Mouse (Mus musculus): Measurements from ENCODE around the gene Wfdc5. TPM values are rescaled to one million over a fixed set of nuclear protein-coding genes. Genes with fewer than 3 reads are reported as not detected.

The Wfdc5 gene
- polyA plus RNA-seq, 1 experiment from 2014 or later = not detected

DNA sequence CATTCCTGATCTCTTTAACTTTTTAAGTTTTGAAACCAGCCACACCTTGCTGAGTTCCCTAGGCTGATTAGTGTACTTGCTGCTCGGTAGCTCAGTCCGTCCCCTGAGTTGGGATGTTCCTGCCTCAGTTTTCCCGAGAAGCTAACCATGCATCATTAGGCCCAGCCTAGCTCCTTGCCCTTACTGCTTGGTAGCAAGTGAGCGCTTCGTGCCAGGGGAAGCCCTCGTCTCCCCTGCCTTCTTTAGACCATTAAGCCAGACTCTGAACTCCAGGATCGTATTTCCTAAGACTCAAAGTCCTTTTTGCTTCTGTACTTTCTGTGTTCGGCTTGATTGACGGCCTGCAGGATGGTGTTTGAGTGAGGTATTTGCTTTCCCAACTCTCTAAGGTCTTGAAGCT is 798 bp upstream of the Wfdc5 start:
- Histone ChIP-seq H3K4me2 (ENCODE audit: low read depth, low read length) (no peak overlapping the region), H3K9me3 (replicated peaks; ENCODE audit: control insufficient read depth, low read length) (no peaks in the 10 kb centered on the region), H3K27me3 (ENCODE audit: control insufficient read depth, insufficient read depth, low read length) (no peaks in the 10 kb centered on the region), H3K4me1 (ENCODE audit: control insufficient read depth, insufficient read depth, low read length) (no peaks in the 10 kb centered on the region), H3K9ac (replicated peaks; ENCODE audit: low read length) (no peak overlapping the region), H3K36me3 (replicated peaks; ENCODE audit: control insufficient read depth, insufficient read depth, low read depth, low read length) (no peaks in the 10 kb centered on the region), H3K4me3 (ENCODE audit: low read depth, low read length) (no peak overlapping the region), H3K27ac (replicated peaks; ENCODE audit: low read depth, low read length) (no peak overlapping the region)
- DNase-seq (ENCODE audit: low spot score) = no peak
- WGBS = 60% methylated on average over 9 of the region's 9 CpGs
- no peak for ATAC-seq (replicated peaks; ENCODE audit: insufficient number of reproducible peaks, low FRiP score, low TSS enrichment, low read depth)

- H3K4me3 ChIP-seq (ENCODE audit: low read depth, low read length) = no peak overlapping the region
- no peak for DNase-seq (ENCODE audit: low spot score)
- no peak overlapping the region for H3K4me2 ChIP-seq (ENCODE audit: low read depth, low read length)
- H3K27ac ChIP-seq (replicated peaks; ENCODE audit: low read depth, low read length) = no peak overlapping the region
- no peaks in the 10 kb centered on the region for H3K9me3 ChIP-seq (replicated peaks; ENCODE audit: control insufficient read depth, low read length)
- 87% methylated on average over 4 of the region's 4 CpGs for WGBS
- no peaks in the 10 kb centered on the region for H3K27me3 ChIP-seq (ENCODE audit: control insufficient read depth, insufficient read depth, low read length)
- ATAC-seq (replicated peaks; ENCODE audit: insufficient number of reproducible peaks, low FRiP score, low TSS enrichment, low read depth) = no peak
- no peaks in the 10 kb centered on the region for H3K36me3 ChIP-seq (replicated peaks; ENCODE audit: control insufficient read depth, insufficient read depth, low read depth, low read length)
- no peaks in the 10 kb centered on the region for H3K4me1 ChIP-seq (ENCODE audit: control insufficient read depth, insufficient read depth, low read length)
- no peak overlapping the region for H3K9ac ChIP-seq (replicated peaks; ENCODE audit: low read length)
Measured at GRCm38 (mm10) chr2:164180770-164181169, 1.8 kb downstream of the Wfdc5 start.

- Histone ChIP-seq H3K4me3 (ENCODE audit: low read depth, low read length) (no peak overlapping the region), H3K27me3 (ENCODE audit: control insufficient read depth, insufficient read depth, low read length) (no peaks in the 10 kb centered on the region), H3K9me3 (replicated peaks; ENCODE audit: control insufficient read depth, low read length) (no peaks in the 10 kb centered on the region), H3K4me1 (ENCODE audit: control insufficient read depth, insufficient read depth, low read length) (no peaks in the 10 kb centered on the region), H3K36me3 (replicated peaks; ENCODE audit: control insufficient read depth, insufficient read depth, low read depth, low read length) (no peaks in the 10 kb centered on the region), H3K27ac (replicated peaks; ENCODE audit: low read depth, low read length) (no peak overlapping the region), H3K9ac (replicated peaks; ENCODE audit: low read length) (no peak overlapping the region), H3K4me2 (ENCODE audit: low read depth, low read length) (no peak overlapping the region)
- ATAC-seq (replicated peaks; ENCODE audit: insufficient number of reproducible peaks, low FRiP score, low TSS enrichment, low read depth) (no peak), DNase-seq (ENCODE audit: low spot score) (peak; percentile 17)
- WGBS = 29% methylated on average over 3 of the region's 3 CpGs
Measured at GRCm38 (mm10) chr2:164180124-164180523, 2.4 kb downstream of the Wfdc5 start.

DNA sequence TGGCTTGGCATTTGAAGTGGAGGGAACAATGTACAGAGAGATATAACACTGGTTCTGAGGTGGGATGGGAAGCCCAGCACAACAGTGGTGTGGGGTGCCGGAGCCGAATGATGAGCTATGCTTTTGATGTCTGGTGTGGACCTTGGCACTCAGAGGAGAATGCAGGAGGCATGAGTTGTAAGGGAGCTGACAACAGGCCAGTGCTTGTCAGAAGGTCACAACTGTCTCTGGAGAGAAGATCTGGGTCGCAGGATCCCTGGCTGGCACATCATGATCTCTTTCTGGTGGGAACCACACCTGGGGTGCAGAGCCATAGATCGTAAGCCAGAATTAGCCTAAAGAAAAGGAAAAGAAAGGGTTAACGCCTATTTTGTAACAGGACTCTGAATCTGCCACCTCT is 4.7 kb downstream of the Wfdc5 start:
- H3K27ac ChIP-seq (replicated peaks; ENCODE audit: low read depth, low read length) = no peak overlapping the region
- no peak overlapping the region for H3K4me3 ChIP-seq (ENCODE audit: low read depth, low read length)
- no peaks in the 10 kb centered on the region for H3K4me1 ChIP-seq (ENCODE audit: control insufficient read depth, insufficient read depth, low read length)
- no peaks in the 10 kb centered on the region for H3K9me3 ChIP-seq (replicated peaks; ENCODE audit: control insufficient read depth, low read length)
- H3K36me3 ChIP-seq (replicated peaks; ENCODE audit: control insufficient read depth, insufficient read depth, low read depth, low read length) = no peaks in the 10 kb centered on the region
- WGBS = 75% methylated on average over 5 of the region's 5 CpGs
- DNase-seq (ENCODE audit: low spot score) = no peak
- no peaks in the 10 kb centered on the region for H3K27me3 ChIP-seq (ENCODE audit: control insufficient read depth, insufficient read depth, low read length)
- ATAC-seq (replicated peaks; ENCODE audit: insufficient number of reproducible peaks, low FRiP score, low TSS enrichment, low read depth) = no peak
- H3K9ac ChIP-seq (replicated peaks; ENCODE audit: low read length) = no peak overlapping the region
- H3K4me2 ChIP-seq (ENCODE audit: low read depth, low read length) = no peak overlapping the region

- Histone ChIP-seq H3K9ac (replicated peaks; ENCODE audit: low read length) (no peak overlapping the region), H3K36me3 (replicated peaks; ENCODE audit: control insufficient read depth, insufficient read depth, low read depth, low read length) (no peaks in the 10 kb centered on the region), H3K27me3 (ENCODE audit: control insufficient read depth, insufficient read depth, low read length) (peaks cover 12% of the 10 kb centered on the region), H3K4me2 (ENCODE audit: low read depth, low read length) (no peak overlapping the region), H3K4me3 (ENCODE audit: low read depth, low read length) (no peak overlapping the region), H3K4me1 (ENCODE audit: control insufficient read depth, insufficient read depth, low read length) (peaks cover 5% of the 10 kb centered on the region), H3K27ac (replicated peaks; ENCODE audit: low read depth, low read length) (no peak overlapping the region), H3K9me3 (replicated peaks; ENCODE audit: control insufficient read depth, low read length) (no peaks in the 10 kb centered on the region)
- DNase-seq (ENCODE audit: low spot score) (no peak), ATAC-seq (replicated peaks; ENCODE audit: insufficient number of reproducible peaks, low FRiP score, low TSS enrichment, low read depth) (no peak)
- WGBS = 90% methylated on average over 3 of the region's 3 CpGs
Measured at GRCm38 (mm10) chr2:164175850-164176249, 6.7 kb downstream of the Wfdc5 start.

DNA sequence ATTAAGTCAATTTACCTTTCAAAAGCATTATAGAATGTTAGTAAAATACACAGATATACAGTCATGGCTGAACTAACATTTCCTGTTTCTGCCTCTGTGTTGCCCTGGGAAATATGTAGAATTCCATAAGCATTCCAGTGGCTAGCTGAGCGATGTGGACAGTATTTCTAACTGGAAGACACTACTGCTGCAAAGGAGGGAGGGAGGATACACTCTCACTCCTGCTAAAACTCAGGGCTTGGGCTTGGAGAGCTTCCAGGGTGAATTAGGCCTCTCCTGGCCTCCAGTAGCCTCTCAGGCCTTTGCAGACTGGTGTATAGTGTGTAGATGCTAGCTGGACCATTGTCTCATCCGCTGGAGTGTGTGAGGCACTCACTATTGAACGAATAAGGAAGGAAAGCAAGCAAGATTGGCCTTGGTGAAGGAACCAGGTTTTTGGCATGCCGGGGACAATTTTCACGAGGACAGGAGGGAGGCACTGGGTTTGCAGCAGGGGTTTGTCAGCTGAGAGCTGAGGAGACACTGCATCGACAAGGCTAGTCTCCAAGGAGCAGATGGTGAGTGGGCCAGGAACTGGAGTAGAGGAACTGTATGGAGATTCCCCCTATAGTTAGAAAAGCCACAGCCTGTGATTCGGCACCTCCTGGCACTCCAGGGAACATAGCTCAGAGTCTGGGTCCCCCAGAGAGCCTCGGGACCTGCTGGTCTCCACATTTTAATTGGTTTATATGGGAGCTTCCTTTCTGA is 7.7 kb downstream of the Wfdc5 start:
- no peak overlapping the region for H3K4me2 ChIP-seq (ENCODE audit: low read depth, low read length)
- no peaks in the 10 kb centered on the region for H3K9me3 ChIP-seq (replicated peaks; ENCODE audit: control insufficient read depth, low read length)
- peaks cover 22% of the 10 kb centered on the region for H3K27me3 ChIP-seq (ENCODE audit: control insufficient read depth, insufficient read depth, low read length)
- H3K9ac ChIP-seq (replicated peaks; ENCODE audit: low read length) = no peak overlapping the region
- WGBS = 75% methylated on average over 8 of the region's 8 CpGs
- no peak overlapping the region for H3K4me3 ChIP-seq (ENCODE audit: low read depth, low read length)
- DNase-seq (ENCODE audit: low spot score) (no peak), ATAC-seq (replicated peaks; ENCODE audit: insufficient number of reproducible peaks, low FRiP score, low TSS enrichment, low read depth) (no peak)
- H3K36me3 ChIP-seq (replicated peaks; ENCODE audit: control insufficient read depth, insufficient read depth, low read depth, low read length) = no peaks in the 10 kb centered on the region
- H3K4me1 ChIP-seq (ENCODE audit: control insufficient read depth, insufficient read depth, low read length) = peaks cover 6% of the 10 kb centered on the region
- H3K27ac ChIP-seq (replicated peaks; ENCODE audit: low read depth, low read length) = no peak overlapping the region

DNA sequence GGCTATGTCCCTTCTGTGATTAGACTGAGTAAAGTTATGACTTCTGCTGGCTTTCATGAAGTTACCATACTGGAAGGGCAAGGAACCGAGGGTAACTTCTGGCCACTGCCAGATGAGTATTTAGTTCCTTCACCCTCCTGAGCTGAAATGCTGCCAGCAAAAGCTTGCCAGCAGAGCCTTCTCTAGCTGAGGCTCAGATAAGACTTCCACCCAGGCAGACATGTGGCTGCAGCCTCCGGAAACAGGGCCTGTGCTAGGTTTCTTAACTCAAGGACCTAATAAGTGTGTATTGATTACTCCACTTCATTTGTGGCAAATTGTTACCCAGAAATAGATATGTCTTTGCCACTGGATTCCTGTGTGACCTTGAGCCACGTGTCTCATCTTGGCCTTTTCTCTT is 9.1 kb downstream of the Wfdc5 start:
- no peak overlapping the region for H3K9ac ChIP-seq (replicated peaks; ENCODE audit: low read length)
- WGBS = 75% methylated on average over 3 of the region's 3 CpGs
- no peak for DNase-seq (ENCODE audit: low spot score)
- no peak overlapping the region for H3K4me2 ChIP-seq (ENCODE audit: low read depth, low read length)
- H3K4me1 ChIP-seq (ENCODE audit: control insufficient read depth, insufficient read depth, low read length) = peaks cover 6% of the 10 kb centered on the region
- no peaks in the 10 kb centered on the region for H3K36me3 ChIP-seq (replicated peaks; ENCODE audit: control insufficient read depth, insufficient read depth, low read depth, low read length)
- no peak overlapping the region for H3K4me3 ChIP-seq (ENCODE audit: low read depth, low read length)
- no peaks in the 10 kb centered on the region for H3K9me3 ChIP-seq (replicated peaks; ENCODE audit: control insufficient read depth, low read length)
- peaks cover 35% of the 10 kb centered on the region for H3K27me3 ChIP-seq (ENCODE audit: control insufficient read depth, insufficient read depth, low read length)
- no peak overlapping the region for H3K27ac ChIP-seq (replicated peaks; ENCODE audit: low read depth, low read length)
- ATAC-seq (replicated peaks; ENCODE audit: insufficient number of reproducible peaks, low FRiP score, low TSS enrichment, low read depth) = no peak

- Histone ChIP-seq H3K9ac (replicated peaks; ENCODE audit: low read length) (peak within 1 kb of the TSS; percentile 27; the same call in 1 of the 2 replicates), H3K4me2 (ENCODE audit: low read depth, low read length) (peak within 1 kb of the TSS; percentile 62), H3K4me1 (ENCODE audit: control insufficient read depth, insufficient read depth, low read length) (peaks cover 6% of the 10 kb centered on the region), H3K27me3 (ENCODE audit: control insufficient read depth, insufficient read depth, low read length) (peaks cover 51% of the 10 kb centered on the region), H3K27ac (replicated peaks; ENCODE audit: low read depth, low read length) (no peak within 1 kb of the TSS), H3K36me3 (replicated peaks; ENCODE audit: control insufficient read depth, insufficient read depth, low read depth, low read length) (no peaks in the 10 kb centered on the region), H3K4me3 (ENCODE audit: low read depth, low read length) (peak within 1 kb of the TSS; percentile 33), H3K9me3 (replicated peaks; ENCODE audit: control insufficient read depth, low read length) (no peaks in the 10 kb centered on the region)
- ATAC-seq (replicated peaks; ENCODE audit: insufficient number of reproducible peaks, low FRiP score, low TSS enrichment, low read depth) (no peak), DNase-seq (ENCODE audit: low spot score) (no peak)
- WGBS = 2% methylated on average over 23 of the region's 29 CpGs
Measured at GRCm38 (mm10) chr2:164170902-164171301, 11.6 kb downstream of the Wfdc5 start, which contains the start of gene Kcns1. Gene Kcns1, minus strand, starts transcription at chr2:164171113.
